Mouse (Mus musculus) cortical plate, adult 2 months (tissue): ENCODE measurements around the gene Znrf4.

Experiments used
- CTCF ChIP-seq: fragments of 200-500 bp; IDR thresholded peaks from 2 replicates; pipeline ENCODE4 v1.5.1; 2011; ENCODE audit warnings: mild to moderate bottlenecking, control low read depth, low read length; ENCODE audit not compliant: insufficient read depth; ENCODE audit errors: extremely low read depth
- POLR2A ChIP-seq: fragments of 200-500 bp; IDR thresholded peaks from 2 replicates; pipeline ENCODE4 v1.6.1; 2011; ENCODE audit warnings: mild to moderate bottlenecking, low read length, control low read depth; ENCODE audit not compliant: insufficient read depth; ENCODE audit errors: extremely low read depth

- TF ChIP-seq POLR2A (no peak), CTCF (no peak)
These were observed 34.9 kb downstream of the Znrf4 start for GRCm38 (mm10) chr17:56477191-56477818.
